Mouse (Mus musculus): ENCODE results near the gene Pak1. TPM values are rescaled to one million over a fixed set of nuclear protein-coding genes. Genes with fewer than 3 reads are reported as not detected.
"Not testable (repeated sequence)": the region's sequence is repeated elsewhere in the genome, so short reads cannot be mapped to it uniquely, and the experiment has no call there.

Gene Pak1
- polyA plus RNA-seq, 1 experiment from 2014 or later = 36.2 TPM

DNA sequence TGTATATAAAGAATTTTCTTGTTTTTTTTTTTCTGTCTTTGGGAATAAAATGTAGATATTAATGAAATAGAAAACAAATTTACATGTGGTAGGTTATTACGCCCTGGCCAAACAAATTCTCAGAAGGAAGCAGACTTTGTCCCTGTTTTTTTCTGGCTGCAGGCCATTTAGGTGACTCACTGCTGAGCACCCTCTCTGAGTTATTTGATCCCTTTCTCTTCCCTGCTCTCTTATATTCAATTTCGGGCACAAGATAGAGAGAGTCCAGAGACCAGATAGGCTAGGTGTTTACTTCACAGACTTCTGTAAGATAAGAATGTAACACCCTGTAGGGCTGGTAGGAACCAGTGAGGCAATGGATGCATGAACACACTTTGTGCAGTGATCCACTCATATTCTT is 57.2 kb downstream of the Pak1 start:
- Histone ChIP-seq H3K36me3 (ENCODE audit: control insufficient read depth, insufficient read depth, low read length) (no peaks in the 10 kb centered on the region), H3K4me1 (ENCODE audit: control insufficient read depth, insufficient read depth, low read length) (peaks cover 5% of the 10 kb centered on the region; the same call in 1 of the 2 replicates), H3K4me2 (replicated peaks; ENCODE audit: low read depth, low read length) (no peak overlapping the region), H3K4me3 (ENCODE audit: low read depth, low read length) (no peak overlapping the region), H3K27me3 (ENCODE audit: control insufficient read depth, insufficient read depth, low read length) (no peaks in the 10 kb centered on the region), H3K27ac (ENCODE audit: low read length) (no peak overlapping the region), H3K9ac (replicated peaks; ENCODE audit: low read depth, low read length) (no peak overlapping the region), H3K9me3 (ENCODE audit: control insufficient read depth, low read depth, low read length) (no peaks in the 10 kb centered on the region)
- 56% methylated on average over 2 of the region's 2 CpGs for WGBS
- no peak for ATAC-seq (ENCODE audit: insufficient number of reproducible peaks, insufficient read depth, low FRiP score, low read depth)

DNA sequence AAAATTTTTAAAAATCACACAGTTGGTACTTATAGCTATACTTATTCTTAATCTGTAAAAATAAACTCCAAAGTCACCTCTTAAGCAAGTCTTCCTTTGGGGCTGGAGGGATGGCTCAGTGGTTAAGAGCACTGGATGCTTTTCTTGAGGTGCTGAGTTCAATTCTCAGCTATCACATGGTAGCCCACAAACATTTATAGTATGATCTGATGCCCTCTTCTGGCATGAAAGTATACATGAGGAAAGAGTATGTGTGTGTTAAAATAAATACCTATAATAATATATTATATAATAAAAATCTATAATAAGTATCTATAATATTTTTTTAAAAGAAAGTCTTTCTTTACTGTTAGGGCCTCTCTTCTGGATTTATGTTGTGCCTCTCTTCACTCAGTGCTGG is 58.2 kb downstream of the Pak1 start:
- Histone ChIP-seq H3K9me3 (ENCODE audit: control insufficient read depth, low read depth, low read length) (no peaks in the 10 kb centered on the region), H3K4me2 (replicated peaks; ENCODE audit: low read depth, low read length) (no peak overlapping the region), H3K27me3 (ENCODE audit: control insufficient read depth, insufficient read depth, low read length) (no peaks in the 10 kb centered on the region), H3K4me1 (ENCODE audit: control insufficient read depth, insufficient read depth, low read length) (peaks cover 5% of the 10 kb centered on the region; the same call in 1 of the 2 replicates), H3K36me3 (ENCODE audit: control insufficient read depth, insufficient read depth, low read length) (no peaks in the 10 kb centered on the region), H3K4me3 (ENCODE audit: low read depth, low read length) (no peak overlapping the region), H3K27ac (ENCODE audit: low read length) (no peak overlapping the region), H3K9ac (replicated peaks; ENCODE audit: low read depth, low read length) (no peak overlapping the region)
- ATAC-seq (ENCODE audit: insufficient number of reproducible peaks, insufficient read depth, low FRiP score, low read depth) = no peak

DNA sequence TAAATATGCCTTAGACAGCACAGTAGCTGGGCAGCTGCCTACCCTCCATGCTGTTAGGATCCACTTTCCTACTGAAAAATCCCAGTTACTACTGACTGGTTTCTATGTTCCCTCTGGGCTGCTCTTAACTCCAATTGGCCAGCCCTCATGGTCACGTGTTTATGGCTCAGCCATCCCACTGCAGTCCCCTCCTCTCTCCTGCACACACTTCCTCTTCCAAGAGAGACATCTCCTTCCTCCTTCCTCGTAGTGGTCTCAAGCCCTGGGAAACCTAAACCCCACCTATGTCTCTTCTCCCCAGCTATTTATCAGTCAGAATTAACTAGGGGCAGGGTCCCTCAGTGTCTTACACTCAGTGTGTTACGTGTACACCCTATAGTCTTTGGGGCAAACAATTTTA is 61.2 kb downstream of the Pak1 start:
- H3K4me3 ChIP-seq (ENCODE audit: low read depth, low read length); H3K9me3 ChIP-seq (ENCODE audit: control insufficient read depth, low read depth, low read length); H3K27me3 ChIP-seq (ENCODE audit: control insufficient read depth, insufficient read depth, low read length); H3K36me3 ChIP-seq (ENCODE audit: control insufficient read depth, insufficient read depth, low read length); H3K9ac ChIP-seq (replicated peaks; ENCODE audit: low read depth, low read length); H3K4me2 ChIP-seq (replicated peaks; ENCODE audit: low read depth, low read length); H3K27ac ChIP-seq (ENCODE audit: low read length); H3K4me1 ChIP-seq (ENCODE audit: control insufficient read depth, insufficient read depth, low read length); ATAC-seq (ENCODE audit: insufficient number of reproducible peaks, insufficient read depth, low FRiP score, low read depth): not testable (repeated sequence)
- WGBS = 70% methylated on average over 3 of the region's 3 CpGs

DNA sequence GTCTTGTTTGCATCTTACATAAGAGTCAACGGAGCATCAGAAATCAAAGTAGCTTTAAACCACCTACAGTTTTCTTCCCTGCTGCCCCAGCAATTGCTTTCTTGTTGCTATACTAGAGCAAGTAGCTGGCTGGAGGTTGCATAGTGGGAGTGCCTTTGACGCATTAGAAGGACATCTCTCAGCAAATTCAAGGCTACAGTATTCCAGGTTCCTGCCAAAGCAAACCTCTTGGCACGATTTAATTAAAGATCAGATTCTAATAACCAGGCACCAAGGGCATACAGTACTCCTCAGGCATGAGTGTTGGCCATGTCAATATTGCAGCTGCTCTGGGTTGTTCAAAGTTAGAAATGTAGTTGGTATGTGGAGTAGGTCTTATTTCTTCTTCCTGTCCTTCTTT is 62.0 kb downstream of the Pak1 start:
- Histone ChIP-seq H3K4me2 (replicated peaks; ENCODE audit: low read depth, low read length) (no peak overlapping the region), H3K9ac (replicated peaks; ENCODE audit: low read depth, low read length) (no peak overlapping the region), H3K4me3 (ENCODE audit: low read depth, low read length) (no peak overlapping the region), H3K36me3 (ENCODE audit: control insufficient read depth, insufficient read depth, low read length) (no peaks in the 10 kb centered on the region), H3K9me3 (ENCODE audit: control insufficient read depth, low read depth, low read length) (no peaks in the 10 kb centered on the region), H3K4me1 (ENCODE audit: control insufficient read depth, insufficient read depth, low read length) (no peaks in the 10 kb centered on the region), H3K27me3 (ENCODE audit: control insufficient read depth, insufficient read depth, low read length) (no peaks in the 10 kb centered on the region), H3K27ac (ENCODE audit: low read length) (no peak overlapping the region)
- WGBS = 84% methylated on average over 3 of the region's 3 CpGs
- no peak for ATAC-seq (ENCODE audit: insufficient number of reproducible peaks, insufficient read depth, low FRiP score, low read depth)

DNA sequence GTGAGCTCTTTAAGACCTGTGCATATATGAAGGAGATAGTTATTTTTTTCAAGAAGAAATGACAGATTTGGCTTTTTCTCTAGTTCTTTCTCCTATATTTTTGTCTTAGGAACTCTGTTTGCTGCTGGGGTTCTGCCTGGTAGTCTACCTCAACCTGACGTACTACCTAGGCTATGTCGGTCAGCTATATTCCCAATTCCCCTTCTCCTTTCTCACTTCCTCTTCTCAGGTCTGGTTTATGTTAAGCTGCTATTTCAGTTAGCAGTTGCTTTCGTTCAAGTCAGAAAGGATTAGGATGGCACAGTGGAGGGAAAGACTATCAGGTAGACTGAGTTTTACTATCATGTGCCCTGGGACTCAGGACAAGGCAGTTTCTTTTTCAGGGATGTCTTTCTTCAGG is 75.2 kb downstream of the Pak1 start:
- WGBS = 65% methylated on average over 3 of the region's 3 CpGs
- Histone ChIP-seq H3K4me2 (replicated peaks; ENCODE audit: low read depth, low read length) (no peak overlapping the region), H3K27me3 (ENCODE audit: control insufficient read depth, insufficient read depth, low read length) (no peaks in the 10 kb centered on the region), H3K4me1 (ENCODE audit: control insufficient read depth, insufficient read depth, low read length) (0 out of 2 replicates have a peak, but pooled peaks cover 2% of the 10 kb centered on the region), H3K27ac (ENCODE audit: low read length) (no peak overlapping the region), H3K9ac (replicated peaks; ENCODE audit: low read depth, low read length) (no peak overlapping the region), H3K36me3 (ENCODE audit: control insufficient read depth, insufficient read depth, low read length) (no peaks in the 10 kb centered on the region), H3K9me3 (ENCODE audit: control insufficient read depth, low read depth, low read length) (no peaks in the 10 kb centered on the region), H3K4me3 (ENCODE audit: low read depth, low read length) (no peak overlapping the region)
- ATAC-seq (ENCODE audit: insufficient number of reproducible peaks, insufficient read depth, low FRiP score, low read depth) = no peak

DNA sequence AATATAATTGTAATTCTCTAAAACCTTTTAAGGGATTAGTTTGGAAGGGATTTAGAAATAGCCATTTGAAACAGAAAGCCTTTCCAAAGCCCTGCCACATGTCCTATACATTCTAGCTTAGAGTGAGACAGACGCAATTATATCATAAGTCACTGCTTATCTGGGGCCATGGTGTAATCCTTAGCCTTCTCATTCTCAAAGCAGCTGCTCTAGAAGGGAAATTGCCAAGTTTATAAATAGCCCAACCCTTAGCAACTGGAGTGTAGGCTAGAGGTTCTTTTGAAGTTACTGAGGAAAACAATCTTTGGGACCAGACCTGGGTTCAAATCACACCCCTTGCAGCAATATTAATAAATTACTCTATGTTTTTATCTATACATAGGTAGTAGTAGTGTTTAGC is 76.2 kb downstream of the Pak1 start:
- H3K9ac ChIP-seq (replicated peaks; ENCODE audit: low read depth, low read length) = no peak overlapping the region
- H3K4me3 ChIP-seq (ENCODE audit: low read depth, low read length) = no peak overlapping the region
- no peak; the same call in 1 of the 2 replicates for ATAC-seq (ENCODE audit: insufficient number of reproducible peaks, insufficient read depth, low FRiP score, low read depth)
- 37% methylated on average over 1 of the region's 1 CpGs for WGBS
- H3K36me3 ChIP-seq (ENCODE audit: control insufficient read depth, insufficient read depth, low read length) = no peaks in the 10 kb centered on the region
- H3K4me1 ChIP-seq (ENCODE audit: control insufficient read depth, insufficient read depth, low read length) = 0 out of 2 replicates have a peak, but pooled peaks cover 2% of the 10 kb centered on the region
- H3K27me3 ChIP-seq (ENCODE audit: control insufficient read depth, insufficient read depth, low read length) = no peaks in the 10 kb centered on the region
- H3K9me3 ChIP-seq (ENCODE audit: control insufficient read depth, low read depth, low read length) = no peaks in the 10 kb centered on the region
- H3K27ac ChIP-seq (ENCODE audit: low read length) = no peak overlapping the region
- no peak overlapping the region for H3K4me2 ChIP-seq (replicated peaks; ENCODE audit: low read depth, low read length)

DNA sequence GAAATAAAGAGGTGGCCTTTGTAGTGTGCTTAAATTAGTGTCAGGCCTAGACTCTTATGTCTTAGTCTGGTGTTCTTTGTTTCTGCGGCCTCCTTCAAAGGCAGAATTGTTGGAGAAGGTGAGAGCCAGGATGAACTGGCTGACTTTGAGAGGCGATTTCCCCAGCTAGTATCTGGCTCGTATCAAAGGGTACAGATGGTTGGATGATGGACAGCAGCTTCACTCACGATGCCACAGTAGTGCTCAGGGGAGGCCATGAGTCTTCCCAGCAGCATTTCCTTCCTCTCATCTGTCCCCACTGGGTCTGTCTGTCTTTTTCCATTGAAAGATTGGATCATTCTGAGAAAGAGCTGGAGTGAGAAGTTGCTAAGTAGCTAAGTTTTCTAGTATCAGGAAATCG is 79.5 kb downstream of the Pak1 start:
- Histone ChIP-seq H3K4me1 (ENCODE audit: control insufficient read depth, insufficient read depth, low read length) (0 out of 2 replicates have a peak, but pooled peaks cover 2% of the 10 kb centered on the region), H3K4me2 (replicated peaks; ENCODE audit: low read depth, low read length) (no peak overlapping the region), H3K4me3 (ENCODE audit: low read depth, low read length) (no peak overlapping the region), H3K27ac (ENCODE audit: low read length) (no peak overlapping the region), H3K9ac (replicated peaks; ENCODE audit: low read depth, low read length) (no peak overlapping the region), H3K27me3 (ENCODE audit: control insufficient read depth, insufficient read depth, low read length) (no peaks in the 10 kb centered on the region), H3K9me3 (ENCODE audit: control insufficient read depth, low read depth, low read length) (no peaks in the 10 kb centered on the region), H3K36me3 (ENCODE audit: control insufficient read depth, insufficient read depth, low read length) (no peaks in the 10 kb centered on the region)
- ATAC-seq (ENCODE audit: insufficient number of reproducible peaks, insufficient read depth, low FRiP score, low read depth) = no peak
- 85% methylated on average over 5 of the region's 5 CpGs for WGBS

DNA sequence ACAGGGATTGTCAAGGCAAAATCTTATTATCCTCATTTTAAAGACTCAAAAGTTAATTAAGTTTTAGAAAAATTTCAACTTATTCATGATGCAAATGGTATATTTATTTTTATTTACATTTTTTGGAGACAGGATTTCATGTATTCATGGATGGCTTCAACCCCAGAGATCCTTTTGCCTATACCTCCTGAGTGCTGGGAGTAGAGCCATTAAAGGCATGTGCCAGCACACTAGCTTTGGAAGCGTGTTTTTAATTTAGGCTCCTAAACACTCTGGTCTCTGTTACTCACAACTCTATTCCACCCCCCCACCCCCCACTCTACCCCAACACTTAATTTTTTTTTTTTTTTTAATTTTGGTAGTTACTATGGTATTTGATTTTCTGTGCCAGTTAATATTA is 80.4 kb downstream of the Pak1 start:
- no peaks in the 10 kb centered on the region for H3K36me3 ChIP-seq (ENCODE audit: control insufficient read depth, insufficient read depth, low read length)
- no peaks in the 10 kb centered on the region for H3K27me3 ChIP-seq (ENCODE audit: control insufficient read depth, insufficient read depth, low read length)
- H3K4me2 ChIP-seq (replicated peaks; ENCODE audit: low read depth, low read length) = no peak overlapping the region
- 85% methylated on average over 1 of the region's 1 CpGs for WGBS
- no peak overlapping the region for H3K27ac ChIP-seq (ENCODE audit: low read length)
- H3K4me3 ChIP-seq (ENCODE audit: low read depth, low read length) = no peak overlapping the region
- H3K4me1 ChIP-seq (ENCODE audit: control insufficient read depth, insufficient read depth, low read length) = 0 out of 2 replicates have a peak, but pooled peaks cover 2% of the 10 kb centered on the region
- ATAC-seq (ENCODE audit: insufficient number of reproducible peaks, insufficient read depth, low FRiP score, low read depth) = no peak
- H3K9me3 ChIP-seq (ENCODE audit: control insufficient read depth, low read depth, low read length) = no peaks in the 10 kb centered on the region
- H3K9ac ChIP-seq (replicated peaks; ENCODE audit: low read depth, low read length) = no peak overlapping the region

DNA sequence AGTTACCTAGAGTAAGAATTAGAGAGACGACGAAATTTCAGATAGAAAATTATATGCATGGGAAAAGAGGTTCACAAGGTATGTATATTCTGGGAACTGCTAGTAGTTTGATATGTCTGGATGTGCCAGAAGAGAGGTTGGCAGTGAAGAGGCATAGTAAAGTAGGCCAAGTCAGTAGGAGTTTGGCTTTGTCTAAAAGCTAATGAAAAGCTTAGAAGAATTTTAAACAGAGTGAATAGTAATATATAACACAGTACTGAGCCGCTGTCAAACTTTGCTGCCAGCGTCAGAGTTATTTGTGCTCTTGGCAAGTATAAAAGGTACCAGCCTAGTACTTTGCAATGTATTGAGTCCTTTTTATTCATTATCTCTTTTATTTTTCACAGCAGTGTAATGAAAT is 84.1 kb downstream of the Pak1 start:
- no peaks in the 10 kb centered on the region for H3K4me1 ChIP-seq (ENCODE audit: control insufficient read depth, insufficient read depth, low read length)
- H3K27me3 ChIP-seq (ENCODE audit: control insufficient read depth, insufficient read depth, low read length) = no peaks in the 10 kb centered on the region
- H3K27ac ChIP-seq (ENCODE audit: low read length) = no peak overlapping the region
- H3K9me3 ChIP-seq (ENCODE audit: control insufficient read depth, low read depth, low read length) = no peaks in the 10 kb centered on the region
- H3K4me2 ChIP-seq (replicated peaks; ENCODE audit: low read depth, low read length) = no peak overlapping the region
- ATAC-seq (ENCODE audit: insufficient number of reproducible peaks, insufficient read depth, low FRiP score, low read depth) = no peak
- H3K36me3 ChIP-seq (ENCODE audit: control insufficient read depth, insufficient read depth, low read length) = no peaks in the 10 kb centered on the region
- WGBS = 80% methylated on average over 4 of the region's 4 CpGs
- no peak overlapping the region for H3K9ac ChIP-seq (replicated peaks; ENCODE audit: low read depth, low read length)
- H3K4me3 ChIP-seq (ENCODE audit: low read depth, low read length) = no peak overlapping the region
